Mouse (Mus musculus) left cerebral cortex, adult 18-20 months (tissue): ENCODE results near the gene Zfp11. TPM values are rescaled to one million over a fixed set of nuclear protein-coding genes. Genes with fewer than 3 reads are reported as not detected.
A peak's percentile ranks its signal among the peaks of the same experiment; 100 is the strongest.
"Not testable (repeated sequence)": the region's sequence is repeated elsewhere in the genome, so short reads cannot be mapped to it uniquely, and the experiment has no call there.

Experiments
- DNase-seq, 2 experiments: peaks; one replicate each; pipeline ENCODE4 v3.0.0; 2021 to 2022; ENCODE audit warnings: low spot score in 2 of 2, mixed read lengths in 1 of 2
- long read RNA-seq, 2 experiments: library from polyadenylated mRNA; stranded (forward); transcript quantifications; one replicate each; pipeline ENCODE4 v2.0.0; 2021
- total RNA-seq, 2 experiments: library from RNA; stranded (reverse); gene quantifications; 2 replicates each; pipeline ENCODE4 v1.2.3; 2021

Gene Zfp11
- 1 to 10 TPM; 6.2 to 7.2 TPM for total RNA-seq
- long read RNA-seq, experiment 1, transcript Zfp11-201 (3 exons, 3,929 nt): major isoform, 6 of 8 reads
- long read RNA-seq, experiment 1, partial matches to known transcripts: 1 of 8 reads
- long read RNA-seq, experiment 1, other reads (novel, unspliced or antisense): 1 of 8 reads
- long read RNA-seq, experiment 2, transcript Zfp11-201 (3 exons, 3,929 nt): major isoform, 5 of 5 reads
- long read RNA-seq, experiment 2, partial matches to known transcripts: 0 of 5 reads
- long read RNA-seq, experiment 2, other reads (novel, unspliced or antisense): 0 of 5 reads

GRCm38 (mm10) chr5:129670036-129670458 lies at the start of gene Zfp11:
Gene Zfp11 (minus strand): TSS chr5:129670099.
- peak; percentile 74 to 76 for DNase-seq

- no peak for DNase-seq
Observed at GRCm38 (mm10) chr5:129717016-129717415, 47.1 kb upstream of the Zfp11 start.

- DNase-seq: peak; percentile 90 to 91
Observed at GRCm38 (mm10) chr5:129715326-129715861, 45.5 kb upstream of the Zfp11 start, which contains the start of gene Mrps17. Gene Mrps17 (plus strand): TSS chr5:129715497.

GRCm38 (mm10) chr5:129708412-129708811 lies 38.5 kb upstream of the Zfp11 start, which contains the start of gene Sept14:
Gene Sept14 (minus strand): TSS chr5:129708512.
- DNase-seq: no peak

GRCm38 (mm10) chr5:129703368-129703767 lies 33.5 kb upstream of the Zfp11 start:
- DNase-seq: no peak

GRCm38 (mm10) chr5:129701706-129702105 lies 31.8 kb upstream of the Zfp11 start:
- DNase-seq: no peak

- no peak for DNase-seq
Observed at GRCm38 (mm10) chr5:129700506-129700905, 30.6 kb upstream of the Zfp11 start.

- DNase-seq: no peak
Observed at GRCm38 (mm10) chr5:129690528-129690927, 20.6 kb upstream of the Zfp11 start.

- no peak for DNase-seq
Observed at GRCm38 (mm10) chr5:129687621-129688020, 17.7 kb upstream of the Zfp11 start.

GRCm38 (mm10) chr5:129685141-129685540 lies 15.2 kb upstream of the Zfp11 start:
- DNase-seq: not testable (repeated sequence)

GRCm38 (mm10) chr5:129669453-129670035 lies 355 bp downstream of the Zfp11 start:
- no peak for DNase-seq

GRCm38 (mm10) chr5:129667851-129668250 lies 2.0 kb downstream of the Zfp11 start:
- no peak for DNase-seq

- DNase-seq: peak in 1 of 2 experiments; percentile 9
Observed at GRCm38 (mm10) chr5:129666271-129666909, 3.5 kb downstream of the Zfp11 start.

GRCm38 (mm10) chr5:129664090-129664489 lies 5.8 kb downstream of the Zfp11 start:
- no peak for DNase-seq

- DNase-seq: no peak
Observed at GRCm38 (mm10) chr5:129657931-129658330, 12.0 kb downstream of the Zfp11 start.

GRCm38 (mm10) chr5:129657016-129657415 lies 12.9 kb downstream of the Zfp11 start:
- DNase-seq: no peak

- no peak for DNase-seq
Observed at GRCm38 (mm10) chr5:129650858-129651257, 19.0 kb downstream of the Zfp11 start.

- DNase-seq: not testable (repeated sequence)
Observed at GRCm38 (mm10) chr5:129632270-129633250, 37.3 kb downstream of the Zfp11 start.

GRCm38 (mm10) chr5:129626586-129626985 lies 43.3 kb downstream of the Zfp11 start:
- not testable (repeated sequence) for DNase-seq

- DNase-seq: no peak
Observed at GRCm38 (mm10) chr5:129626099-129626498, 43.8 kb downstream of the Zfp11 start.

GRCm38 (mm10) chr5:129621361-129621760 lies 48.5 kb downstream of the Zfp11 start:
- DNase-seq: no peak
